Mouse (Mus musculus): ENCODE results near the gene Gnb1l. TPM values are rescaled to one million over a fixed set of nuclear protein-coding genes. Genes with fewer than 3 reads are reported as not detected.

Gnb1l gene
- 3.9 and 5.1 TPM in 2 replicates for polyA plus RNA-seq (2015; fragmentation: Nextera tagmentation; extraction: Ambion mirVana)

DNA sequence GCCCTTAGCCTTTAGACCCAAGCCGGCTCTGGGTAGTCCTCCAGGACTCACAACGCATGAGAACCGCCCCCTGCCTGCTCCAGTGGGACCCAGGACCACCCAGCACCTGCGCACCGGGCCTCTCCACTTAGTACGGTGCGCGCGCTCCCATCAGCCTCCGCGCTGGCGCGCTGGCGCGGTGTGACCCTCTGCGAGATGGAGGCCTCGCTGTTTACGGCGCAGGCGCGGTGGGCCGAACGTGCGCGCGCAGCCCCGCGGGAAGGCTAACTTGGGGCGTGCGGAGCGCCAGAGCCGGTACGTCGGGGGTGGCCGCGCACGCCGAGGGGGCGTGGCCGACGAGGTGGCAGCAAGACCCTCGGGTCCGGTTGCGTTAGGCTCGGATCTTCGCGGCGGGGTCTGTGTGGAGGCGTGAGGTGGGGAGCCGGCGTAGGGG lies at the start of gene Gnb1l, which contains the start of gene Rtl10:
Gene Gnb1l, plus strand, starts transcription at position 156 of the 433 bp plus-strand sequence.
Gene Rtl10, plus strand, starts transcription at position 344 of the 433 bp plus-strand sequence.
- H3K27ac ChIP-seq (ENCODE audit: low read depth): peak within 1 kb of the TSS; percentile 90
- WGBS (ENCODE audit: insufficient replicate concordance): under 1% methylated on average over 49 of the region's 51 CpGs

GRCm38 (mm10) chr16:18449005-18449404 lies 49.5 kb upstream of the Gnb1l start:
- no peak for TF ChIP-seq CTCF (IDR thresholded peaks at IDR 0.05; ENCODE audit: low read depth)
- Histone ChIP-seq H3K27ac (ENCODE audit: low read depth) (no peak overlapping the region), H3K9ac (replicated peaks) (no peak overlapping the region), H3K36me3 (replicated peaks; ENCODE audit: insufficient read depth, low read length) (peaks cover 52% of the 10 kb centered on the region), H3K9me3 (ENCODE audit: low read length) (no peaks in the 10 kb centered on the region), H3K4me1 (ENCODE audit: insufficient read depth) (no peaks in the 10 kb centered on the region), H3K4me2 (ENCODE audit: low read depth, low read length) (no peak overlapping the region), H3K4me3 (ENCODE audit: low read depth, low read length) (no peak overlapping the region), H3K27me3 (ENCODE audit: insufficient read depth, low read length) (no peaks in the 10 kb centered on the region)
- WGBS (ENCODE audit: insufficient replicate concordance): 88% methylated on average over 3 of the region's 4 CpGs
- ATAC-seq (no peak), DNase-seq (no peak)

More for the DNA sequence above, at the start of gene Gnb1l, which contains the start of gene Rtl10:
- Histone ChIP-seq H3K9me3 (ENCODE audit: low read length) (no peaks in the 10 kb centered on the region), H3K4me2 (ENCODE audit: low read depth, low read length) (peak within 1 kb of the TSS; percentile 92), H3K36me3 (replicated peaks; ENCODE audit: insufficient read depth, low read length) (no peaks in the 10 kb centered on the region; the same call in 1 of the 2 replicates), H3K4me1 (ENCODE audit: insufficient read depth) (peaks cover 10% of the 10 kb centered on the region), H3K9ac (replicated peaks) (peak within 1 kb of the TSS; percentile 76), H3K4me3 (ENCODE audit: low read depth, low read length) (peak within 1 kb of the TSS; percentile 67), H3K27me3 (ENCODE audit: insufficient read depth, low read length) (no peaks in the 10 kb centered on the region)
- TF ChIP-seq CTCF (IDR thresholded peaks at IDR 0.05; ENCODE audit: low read depth) (no peak), EP300 (IDR thresholded peaks at IDR 0.05; ENCODE audit: low read depth) (no peak)
- DNase-seq (peak; percentile 96), ATAC-seq (peak; percentile 98)

DNA sequence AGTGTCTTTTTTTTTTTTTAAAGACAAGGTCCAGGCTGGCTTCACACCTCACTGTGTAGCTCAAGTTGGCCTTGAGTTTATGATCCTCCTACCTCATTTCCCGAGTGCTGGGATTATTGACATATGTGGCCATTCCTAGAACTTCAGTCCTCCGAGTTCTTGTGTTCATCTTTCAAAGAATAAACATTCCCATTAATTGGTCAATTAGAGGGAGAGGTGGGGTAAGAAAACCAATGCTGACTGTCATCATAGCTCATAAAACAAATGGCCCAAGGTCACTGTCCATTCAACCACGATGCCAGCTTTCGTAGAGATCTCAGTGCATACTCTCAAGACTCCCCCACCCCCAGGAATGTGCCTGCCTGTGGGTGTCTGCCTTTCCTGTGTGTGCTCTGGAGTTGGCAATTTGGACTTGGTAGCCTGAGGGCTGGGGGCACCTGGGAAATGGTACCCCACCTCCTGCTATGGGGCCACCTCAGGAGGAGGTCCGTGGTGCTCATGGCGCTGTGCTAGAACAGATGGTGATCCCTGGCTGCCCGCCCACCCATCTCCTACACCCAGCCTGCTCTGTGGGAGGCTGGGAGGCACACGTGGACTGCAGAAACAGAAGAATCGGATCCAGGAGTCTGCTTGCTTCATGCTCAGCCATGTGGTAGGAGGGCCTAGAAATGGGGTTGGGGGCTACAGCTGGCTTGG lies 46.9 kb upstream of the Gnb1l start:
- H3K4me1 ChIP-seq (ENCODE audit: insufficient read depth): no peaks in the 10 kb centered on the region
- no peak for ATAC-seq
- no peak overlapping the region for H3K4me3 ChIP-seq (ENCODE audit: low read depth, low read length)
- H3K9ac ChIP-seq (replicated peaks): no peak overlapping the region
- no peak overlapping the region for H3K27ac ChIP-seq (ENCODE audit: low read depth)
- no peak overlapping the region for H3K4me2 ChIP-seq (ENCODE audit: low read depth, low read length)
- WGBS (ENCODE audit: insufficient replicate concordance): 85% methylated on average over 9 of the region's 9 CpGs
- no peaks in the 10 kb centered on the region for H3K9me3 ChIP-seq (ENCODE audit: low read length)
- H3K36me3 ChIP-seq (replicated peaks; ENCODE audit: insufficient read depth, low read length): peaks cover 50% of the 10 kb centered on the region
- no peak for TF ChIP-seq EP300 (IDR thresholded peaks at IDR 0.05; ENCODE audit: low read depth)
- no peak for TF ChIP-seq CTCF (IDR thresholded peaks at IDR 0.05; ENCODE audit: low read depth)
- DNase-seq: no peak
- no peaks in the 10 kb centered on the region for H3K27me3 ChIP-seq (ENCODE audit: insufficient read depth, low read length)

DNA sequence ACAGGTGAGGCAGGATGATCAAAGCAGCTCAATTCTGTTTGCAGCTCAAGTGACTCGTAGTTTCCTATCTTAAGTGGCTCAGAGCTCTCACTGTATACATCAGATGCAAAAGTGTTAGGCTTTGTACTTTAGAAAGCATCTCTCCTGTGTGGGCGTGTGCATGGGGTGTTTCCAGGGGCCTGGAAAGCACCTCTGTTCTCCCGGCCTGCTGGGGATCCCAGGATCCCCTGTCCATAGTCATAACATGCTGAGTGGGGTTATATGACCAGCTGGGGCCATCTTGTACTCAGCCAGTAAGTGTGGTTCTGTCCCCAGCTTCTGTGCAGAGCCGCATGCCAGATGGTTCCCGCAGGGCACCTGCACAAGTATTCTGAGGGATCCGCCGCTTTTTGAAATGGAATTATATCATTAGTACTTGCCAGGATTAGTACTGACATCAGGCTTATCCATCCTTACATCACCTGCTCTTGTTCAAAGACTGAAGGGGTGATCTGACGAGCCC lies 46.1 kb upstream of the Gnb1l start:
- H3K27me3 ChIP-seq (ENCODE audit: insufficient read depth, low read length): no peaks in the 10 kb centered on the region
- no peak overlapping the region for H3K27ac ChIP-seq (ENCODE audit: low read depth)
- no peak overlapping the region for H3K9ac ChIP-seq (replicated peaks)
- WGBS (ENCODE audit: insufficient replicate concordance): 85% methylated on average over 8 of the region's 8 CpGs
- no peaks in the 10 kb centered on the region for H3K4me1 ChIP-seq (ENCODE audit: insufficient read depth)
- DNase-seq (no peak), ATAC-seq (no peak)
- no peak for TF ChIP-seq CTCF (IDR thresholded peaks at IDR 0.05; ENCODE audit: low read depth)
- no peak for TF ChIP-seq EP300 (IDR thresholded peaks at IDR 0.05; ENCODE audit: low read depth)
- H3K36me3 ChIP-seq (replicated peaks; ENCODE audit: insufficient read depth, low read length): peaks cover 55% of the 10 kb centered on the region
- H3K4me2 ChIP-seq (ENCODE audit: low read depth, low read length): no peak overlapping the region
- H3K9me3 ChIP-seq (ENCODE audit: low read length): no peaks in the 10 kb centered on the region
- no peak overlapping the region for H3K4me3 ChIP-seq (ENCODE audit: low read depth, low read length)

GRCm38 (mm10) chr16:18453846-18454245 lies 44.7 kb upstream of the Gnb1l start:
- peaks cover 56% of the 10 kb centered on the region for H3K36me3 ChIP-seq (replicated peaks; ENCODE audit: insufficient read depth, low read length)
- H3K4me2 ChIP-seq (ENCODE audit: low read depth, low read length): no peak overlapping the region
- H3K4me3 ChIP-seq (ENCODE audit: low read depth, low read length): no peak overlapping the region
- TF ChIP-seq CTCF (IDR thresholded peaks at IDR 0.05; ENCODE audit: low read depth) (no peak), EP300 (IDR thresholded peaks at IDR 0.05; ENCODE audit: low read depth) (no peak)
- no peak overlapping the region for H3K9ac ChIP-seq (replicated peaks)
- 78% methylated on average over 5 of the region's 5 CpGs for WGBS (ENCODE audit: insufficient replicate concordance)
- H3K9me3 ChIP-seq (ENCODE audit: low read length): no peaks in the 10 kb centered on the region
- H3K27me3 ChIP-seq (ENCODE audit: insufficient read depth, low read length): no peaks in the 10 kb centered on the region
- ATAC-seq: no peak
- no peak overlapping the region for H3K27ac ChIP-seq (ENCODE audit: low read depth)
- no peak for DNase-seq
- 0 out of 2 replicates have a peak, but pooled peaks cover 2% of the 10 kb centered on the region for H3K4me1 ChIP-seq (ENCODE audit: insufficient read depth)

DNA sequence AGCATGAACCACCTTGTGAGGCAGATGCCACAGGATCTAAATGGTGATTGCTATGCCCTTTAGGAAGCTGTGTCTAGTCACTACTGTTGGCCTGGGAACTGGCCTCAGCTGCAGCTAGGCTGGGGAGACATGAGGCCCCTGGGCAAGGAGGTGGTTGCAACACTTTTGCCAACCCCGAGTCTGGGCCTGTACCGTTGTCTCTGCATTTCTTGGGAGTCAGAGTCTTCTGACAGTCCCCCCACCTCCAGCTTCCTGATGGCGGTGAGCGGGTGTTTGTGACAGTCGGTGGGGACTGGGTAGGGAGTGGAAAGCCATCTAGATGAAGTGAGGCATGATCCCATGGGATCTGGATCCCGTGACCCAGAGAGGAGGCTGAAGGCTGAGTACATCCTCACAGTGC lies 43.1 kb upstream of the Gnb1l start:
- DNase-seq: no peak

More for the DNA sequence above, 43.1 kb upstream of the Gnb1l start:
- ATAC-seq: no peak
- Histone ChIP-seq H3K9me3 (ENCODE audit: low read length) (no peaks in the 10 kb centered on the region), H3K4me1 (ENCODE audit: insufficient read depth) (peaks cover 7% of the 10 kb centered on the region; the same call in 1 of the 2 replicates), H3K36me3 (replicated peaks; ENCODE audit: insufficient read depth, low read length) (peaks cover 51% of the 10 kb centered on the region), H3K4me3 (ENCODE audit: low read depth, low read length) (no peak overlapping the region), H3K27ac (ENCODE audit: low read depth) (no peak overlapping the region), H3K9ac (replicated peaks) (no peak overlapping the region), H3K4me2 (ENCODE audit: low read depth, low read length) (no peak overlapping the region), H3K27me3 (ENCODE audit: insufficient read depth, low read length) (no peaks in the 10 kb centered on the region)
- no peak for TF ChIP-seq CTCF (IDR thresholded peaks at IDR 0.05; ENCODE audit: low read depth)
- no peak for TF ChIP-seq EP300 (IDR thresholded peaks at IDR 0.05; ENCODE audit: low read depth)
- WGBS (ENCODE audit: insufficient replicate concordance): 74% methylated on average over 6 of the region's 6 CpGs

All from liver, postnatal 0 days (tissue).